In genomic region chr6:116286870-116287575, GRCm38 (mm10) we compare ENCODE assay signal across 10 mouse cellular contexts. TPM values are rescaled to one million over a fixed set of nuclear protein-coding genes. Genes with fewer than 3 reads are reported as not detected.
DNase-seq lines count a peak whose midpoint lies in the region; ATAC-seq lines count a peak whose summit lies in the region.
"Had no signal": no experiment of that assay in that cellular context is flagged by ENCODE, and none has a peak within 500 bp of the region (broad histone marks: within the 10 kb centered on the region; RNA-seq: fewer than 3 reads in every experiment).

No protein-coding gene starts in this region.

- no peak for DNase-seq in heart, postnatal 25 days (ENCODE audit: low spot score)
- DNase-seq in thymus, postnatal 25 days = peak; percentile 67
- DNase-seq in adrenal gland, postnatal 25 days = no peak
- DNase-seq: cerebellum, postnatal 10 days; lung, adult 18-20 months had no signal

- no peaks in the 10 kb centered on the region for H3K36me3 ChIP-seq in heart, embryonic 12.5 days
- no peaks in the 10 kb centered on the region for H3K36me3 ChIP-seq in intestine, embryonic 15.5 days
- H3K36me3 ChIP-seq in liver, embryonic 15.5 days (replicated peaks) = peaks cover 18% of the 10 kb centered on the region
- no peaks in the 10 kb centered on the region; the same call in 1 of the 2 replicates for H3K36me3 ChIP-seq in hindbrain, embryonic 16.5 days (ENCODE audit: control insufficient read depth, insufficient read depth, low read length)
- H3K36me3 ChIP-seq in neural tube, embryonic 15.5 days = no peaks in the 10 kb centered on the region

- intact Hi-C loops in heart, postnatal 25 days (cut with DNase I) = no loop called here

- H3K4me3 ChIP-seq in heart, embryonic 12.5 days = no peak overlapping the region
- no peak overlapping the region for H3K4me3 ChIP-seq in intestine, embryonic 15.5 days (replicated peaks)
- H3K4me3 ChIP-seq in liver, embryonic 15.5 days (replicated peaks) = peak overlapping the region; percentile 21; the same call in 1 of the 2 replicates
- no peak overlapping the region for H3K4me3 ChIP-seq in hindbrain, embryonic 16.5 days (ENCODE audit: low read length)
- H3K4me3 ChIP-seq in neural tube, embryonic 15.5 days (replicated peaks) = no peak overlapping the region

- peak; percentile 88 for ATAC-seq in heart, embryonic 12.5 days (ENCODE audit: insufficient number of reproducible peaks, low FRiP score)
- ATAC-seq in intestine, embryonic 15.5 days = peak; percentile 100
- ATAC-seq in liver, embryonic 15.5 days (ENCODE audit: insufficient read depth) = peak; percentile 99
- ATAC-seq in hindbrain, embryonic 16.5 days = no peak
- no peak for ATAC-seq in neural tube, embryonic 15.5 days (ENCODE audit: low FRiP score)

- 66% methylated on average over 5 of the region's 5 CpGs for WGBS in heart, embryonic 12.5 days
- 64% methylated on average over 5 of the region's 5 CpGs for WGBS in intestine, embryonic 15.5 days
- 24% methylated on average over 5 of the region's 5 CpGs for WGBS in liver, embryonic 15.5 days (ENCODE audit: insufficient replicate concordance)
- WGBS in hindbrain, embryonic 16.5 days = 84% methylated on average over 5 of the region's 5 CpGs
- 84% methylated on average over 5 of the region's 5 CpGs for WGBS in neural tube, embryonic 15.5 days

- no peak overlapping the region for H3K9ac ChIP-seq in heart, embryonic 12.5 days
- no peak overlapping the region for H3K9ac ChIP-seq in intestine, embryonic 15.5 days
- peak overlapping the region; percentile 42; the same call in 1 of the 2 replicates for H3K9ac ChIP-seq in liver, embryonic 15.5 days
- H3K9ac ChIP-seq in hindbrain, embryonic 16.5 days (ENCODE audit: low read depth, low read length) = no peak overlapping the region
- H3K9ac ChIP-seq in neural tube, embryonic 15.5 days (replicated peaks) = no peak overlapping the region

- H3K27me3 ChIP-seq in heart, embryonic 12.5 days (replicated peaks) = no peaks in the 10 kb centered on the region
- no peaks in the 10 kb centered on the region for H3K27me3 ChIP-seq in intestine, embryonic 15.5 days (replicated peaks)
- no peaks in the 10 kb centered on the region for H3K27me3 ChIP-seq in liver, embryonic 15.5 days
- no peaks in the 10 kb centered on the region for H3K27me3 ChIP-seq in hindbrain, embryonic 16.5 days (replicated peaks; ENCODE audit: control insufficient read depth, insufficient read depth, low read length)
- no peaks in the 10 kb centered on the region for H3K27me3 ChIP-seq in neural tube, embryonic 15.5 days (replicated peaks)

- H3K4me1 ChIP-seq in heart, embryonic 12.5 days (replicated peaks) = 0 out of 2 replicates have a peak, but pooled peaks cover 3% of the 10 kb centered on the region
- H3K4me1 ChIP-seq in intestine, embryonic 15.5 days (replicated peaks) = no peaks in the 10 kb centered on the region
- peaks cover 24% of the 10 kb centered on the region for H3K4me1 ChIP-seq in liver, embryonic 15.5 days (replicated peaks)
- no peaks in the 10 kb centered on the region for H3K4me1 ChIP-seq in hindbrain, embryonic 16.5 days (ENCODE audit: control insufficient read depth, insufficient read depth, low read depth, low read length)
- H3K4me1 ChIP-seq in neural tube, embryonic 15.5 days = no peaks in the 10 kb centered on the region

- no peak overlapping the region for H3K27ac ChIP-seq in heart, embryonic 12.5 days (ENCODE audit: poor library complexity, severe bottlenecking)
- peak overlapping the region; percentile 2; the same call in 1 of the 2 replicates for H3K27ac ChIP-seq in intestine, embryonic 15.5 days
- peak overlapping the region; percentile 90 for H3K27ac ChIP-seq in liver, embryonic 15.5 days (replicated peaks)
- H3K27ac ChIP-seq in hindbrain, embryonic 16.5 days (ENCODE audit: low read depth, low read length) = no peak overlapping the region
- H3K27ac ChIP-seq in neural tube, embryonic 15.5 days (replicated peaks) = no peak overlapping the region

- no peak overlapping the region for H3K4me2 ChIP-seq in heart, embryonic 12.5 days
- no peak overlapping the region for H3K4me2 ChIP-seq in intestine, embryonic 15.5 days (replicated peaks)
- peak overlapping the region; percentile 51 for H3K4me2 ChIP-seq in liver, embryonic 15.5 days
- no peak overlapping the region for H3K4me2 ChIP-seq in hindbrain, embryonic 16.5 days (ENCODE audit: low read length)
- H3K4me2 ChIP-seq in neural tube, embryonic 15.5 days = no peak overlapping the region

- H3K9me3 ChIP-seq in heart, embryonic 12.5 days (replicated peaks) = no peaks in the 10 kb centered on the region
- H3K9me3 ChIP-seq in intestine, embryonic 15.5 days = no peaks in the 10 kb centered on the region
- no peaks in the 10 kb centered on the region for H3K9me3 ChIP-seq in liver, embryonic 15.5 days (replicated peaks)
- H3K9me3 ChIP-seq in hindbrain, embryonic 16.5 days (ENCODE audit: control insufficient read depth, low read length) = no peaks in the 10 kb centered on the region
- H3K9me3 ChIP-seq in neural tube, embryonic 15.5 days (replicated peaks) = no peaks in the 10 kb centered on the region

RNA-seq across cellular contexts. Expression of gene Zfand4, which starts 23.0 kb away (rescaled TPM):
- polyA plus RNA-seq in heart, embryonic 12.5 days (2016; fragmentation: Nextera tagmentation; extraction: Ambion mirVana) = 4.5 and 5.3 TPM in 2 replicates
- 1 to 10 TPM; 3.4 to 5.4 TPM for total RNA-seq in heart, postnatal 25 days (2021)
- polyA plus RNA-seq in intestine, embryonic 15.5 days (2015; fragmentation: Nextera tagmentation; extraction: Ambion mirVana) = 3.8 and 4.7 TPM in 2 replicates
- polyA plus RNA-seq in liver, embryonic 15.5 days (2015; fragmentation: Nextera tagmentation; extraction: Ambion mirVana) = 4.6 and 4.8 TPM in 2 replicates
- polyA plus RNA-seq in hindbrain, embryonic 16.5 days (2015; fragmentation: Nextera tagmentation; extraction: Ambion mirVana) = 6.7 and 7.3 TPM in 2 replicates
- total RNA-seq in adrenal gland, postnatal 25 days (2021) = 2.3 and 2.4 TPM in 2 replicates
- 5.6 and 6.0 TPM in 2 replicates for polyA plus RNA-seq in neural tube, embryonic 15.5 days (2015; fragmentation: Nextera tagmentation; extraction: Ambion mirVana)

RNA-seq across cellular contexts. Expression of gene March8, which starts 50.8 kb away (rescaled TPM):
- polyA plus RNA-seq in heart, embryonic 12.5 days (2016; fragmentation: Nextera tagmentation; extraction: Ambion mirVana) = 35.3 and 35.7 TPM in 2 replicates
- 10 to 100 TPM; 38.6 to 41.2 TPM for total RNA-seq in heart, postnatal 25 days (2021)
- polyA plus RNA-seq in intestine, embryonic 15.5 days (2015; fragmentation: Nextera tagmentation; extraction: Ambion mirVana) = 31.3 and 35.3 TPM in 2 replicates
- 95.4 and 97.7 TPM in 2 replicates for polyA plus RNA-seq in liver, embryonic 15.5 days (2015; fragmentation: Nextera tagmentation; extraction: Ambion mirVana)
- polyA plus RNA-seq in hindbrain, embryonic 16.5 days (2015; fragmentation: Nextera tagmentation; extraction: Ambion mirVana) = 58.0 and 63.4 TPM in 2 replicates
- total RNA-seq in adrenal gland, postnatal 25 days (2021) = 65.2 and 78.1 TPM in 2 replicates
- 47.7 and 56.0 TPM in 2 replicates for polyA plus RNA-seq in neural tube, embryonic 15.5 days (2015; fragmentation: Nextera tagmentation; extraction: Ambion mirVana)

Comparison
In these comparisons a context has a peak if more than half of its experiments do, and no peak if none do; other contexts are left out.
1. ATAC-seq: peak in heart, embryonic 12.5 days (single experiment), intestine, embryonic 15.5 days (single experiment) and liver, embryonic 15.5 days (single experiment); none in hindbrain, embryonic 16.5 days (single experiment) and neural tube, embryonic 15.5 days (single experiment).
2. H3K27ac ChIP-seq: peak in intestine, embryonic 15.5 days (single experiment) and liver, embryonic 15.5 days (single experiment); none in heart, embryonic 12.5 days (single experiment), hindbrain, embryonic 16.5 days (single experiment) and neural tube, embryonic 15.5 days (single experiment).